Mouse (Mus musculus): ENCODE measurements around the gene Serpind1. TPM values are rescaled to one million over a fixed set of nuclear protein-coding genes. Genes with fewer than 3 reads are reported as not detected.

Gene Serpind1
- polyA plus RNA-seq (2014; fragmentation: Illumina TruSeq; extraction: RNeasy Lipid Tissue Mini Kit (QIAGEN cat#74804)), result not detected

GRCm38 (mm10) chr16:17331116-17331515 is at the start of gene Serpind1:
Serpind1 (plus strand) TSS chr16:17331371.

Other genes starting within 250 kb of the Serpind1 start
- gene Ppil2, start 220.1 kb upstream of the Serpind1 start, polyA plus RNA-seq (2014; fragmentation: Illumina TruSeq; extraction: RNeasy Lipid Tissue Mini Kit (QIAGEN cat#74804)), result 169 TPM
- gene 2610318N02Rik, start 206.2 kb upstream of the Serpind1 start, polyA plus RNA-seq (2014; fragmentation: Illumina TruSeq; extraction: RNeasy Lipid Tissue Mini Kit (QIAGEN cat#74804)), result not detected
- gene Sdf2l1, start 199.0 kb upstream of the Serpind1 start, polyA plus RNA-seq (2014; fragmentation: Illumina TruSeq; extraction: RNeasy Lipid Tissue Mini Kit (QIAGEN cat#74804)), result 15.0 TPM
- gene Ydjc, start 186.8 kb upstream of the Serpind1 start, polyA plus RNA-seq (2014; fragmentation: Illumina TruSeq; extraction: RNeasy Lipid Tissue Mini Kit (QIAGEN cat#74804)), result not detected
- 0.14 TPM for gene Ccdc116, start 184.1 kb upstream of the Serpind1 start, polyA plus RNA-seq (2014; fragmentation: Illumina TruSeq; extraction: RNeasy Lipid Tissue Mini Kit (QIAGEN cat#74804))
- 248 TPM for gene Ube2l3, start 128.7 kb upstream of the Serpind1 start, polyA plus RNA-seq (2014; fragmentation: Illumina TruSeq; extraction: RNeasy Lipid Tissue Mini Kit (QIAGEN cat#74804))
- not detected for gene Rimbp3, start 122.8 kb upstream of the Serpind1 start, polyA plus RNA-seq (2014; fragmentation: Illumina TruSeq; extraction: RNeasy Lipid Tissue Mini Kit (QIAGEN cat#74804))
- 1.4 TPM for gene Hic2, start 97.8 kb upstream of the Serpind1 start, polyA plus RNA-seq (2014; fragmentation: Illumina TruSeq; extraction: RNeasy Lipid Tissue Mini Kit (QIAGEN cat#74804))
- gene Tmem191c, start 55.3 kb upstream of the Serpind1 start, polyA plus RNA-seq (2014; fragmentation: Illumina TruSeq; extraction: RNeasy Lipid Tissue Mini Kit (QIAGEN cat#74804)), result not detected
- 67.3 TPM for gene Snap29, start 74.6 kb downstream of the Serpind1 start, polyA plus RNA-seq (2014; fragmentation: Illumina TruSeq; extraction: RNeasy Lipid Tissue Mini Kit (QIAGEN cat#74804))
- gene Pi4ka, start 74.9 kb downstream of the Serpind1 start, polyA plus RNA-seq (2014; fragmentation: Illumina TruSeq; extraction: RNeasy Lipid Tissue Mini Kit (QIAGEN cat#74804)), result 19.1 TPM
- 47.7 TPM for gene Crkl, start 120.6 kb downstream of the Serpind1 start, polyA plus RNA-seq (2014; fragmentation: Illumina TruSeq; extraction: RNeasy Lipid Tissue Mini Kit (QIAGEN cat#74804))
- 0.17 TPM for gene Aifm3, start 158.2 kb downstream of the Serpind1 start, polyA plus RNA-seq (2014; fragmentation: Illumina TruSeq; extraction: RNeasy Lipid Tissue Mini Kit (QIAGEN cat#74804))
- gene Lztr1, start 177.3 kb downstream of the Serpind1 start, polyA plus RNA-seq (2014; fragmentation: Illumina TruSeq; extraction: RNeasy Lipid Tissue Mini Kit (QIAGEN cat#74804)), result 19.7 TPM
- gene Thap7, start 199.8 kb downstream of the Serpind1 start, polyA plus RNA-seq (2014; fragmentation: Illumina TruSeq; extraction: RNeasy Lipid Tissue Mini Kit (QIAGEN cat#74804)), result 1.1 TPM
- gene Lrrc74b, start 229.9 kb downstream of the Serpind1 start, polyA plus RNA-seq (2014; fragmentation: Illumina TruSeq; extraction: RNeasy Lipid Tissue Mini Kit (QIAGEN cat#74804)), result 6.9 TPM
- gene P2rx6, start 230.5 kb downstream of the Serpind1 start, polyA plus RNA-seq (2014; fragmentation: Illumina TruSeq; extraction: RNeasy Lipid Tissue Mini Kit (QIAGEN cat#74804)), result 0.31 TPM